Mouse (Mus musculus) ES-E14 (cell line): Measurements from ENCODE around the gene Epp13.

Experiments used
- CHD2 ChIP-seq: IDR thresholded peaks from 2 replicates; pipeline ENCODE4 v1.6.1; 2014; ENCODE audit warnings: mild to moderate bottlenecking, low read depth, low read length, inconsistent platforms
- ZC3H11A ChIP-seq: IDR thresholded peaks from 2 replicates; pipeline ENCODE4 v1.6.1; 2012; ENCODE audit warnings: low read depth, mild to moderate bottlenecking, inconsistent platforms, low read length, borderline replicate concordance
- ZNF384 ChIP-seq: IDR thresholded peaks from 2 replicates; pipeline ENCODE4 v1.6.1; 2012; ENCODE audit warnings: low read depth, low read length, inconsistent platforms

DNA sequence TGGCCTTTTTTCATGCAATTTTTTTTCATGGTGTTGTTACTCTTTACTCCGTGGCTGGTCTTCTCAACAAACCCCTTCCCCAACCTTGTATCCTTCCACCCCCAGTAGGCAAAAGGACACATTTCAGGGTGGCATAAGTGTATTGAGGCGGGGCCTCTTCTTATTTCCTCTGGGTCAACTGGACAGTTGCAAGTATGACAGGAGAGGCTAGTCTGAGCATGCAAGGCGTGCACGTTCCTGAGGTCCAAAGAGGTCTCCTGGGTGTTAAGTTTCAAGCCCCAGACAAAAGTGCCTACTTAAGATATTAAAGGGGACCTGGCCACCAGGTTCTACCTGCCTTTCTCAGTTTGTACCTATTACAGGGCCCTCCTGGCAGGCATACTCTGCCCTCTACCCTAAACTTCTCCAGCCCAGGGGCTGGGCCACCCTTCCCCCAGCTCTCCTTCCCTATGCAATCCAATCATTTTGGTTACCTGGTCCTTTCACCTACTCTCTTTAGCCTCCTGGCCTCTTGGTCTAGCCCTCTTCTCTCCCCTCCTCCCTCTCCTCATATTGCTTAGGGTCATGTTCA is 32.0 kb downstream of the Epp13 start:
- TF ChIP-seq ZC3H11A (no peak), ZNF384 (no peak), CHD2 (no peak)
